Mouse (Mus musculus) limb, embryonic 13.5 days (tissue): Measurements from ENCODE around the gene Ift57. TPM values are rescaled to one million over a fixed set of nuclear protein-coding genes. Genes with fewer than 3 reads are reported as not detected.

Experiments used
- ATAC-seq: fragments of 200-750 bp; cut with Nextera tagmentation; 2 replicates; pipeline ENCODE4 v1.8.0; 2017; ENCODE audit warnings: low read depth, moderate number of reproducible peaks, moderate TSS enrichment; ENCODE audit not compliant: low FRiP score
- H3K27ac ChIP-seq: fragments of 300-500 bp; sonication (generic); 2 replicates; pipeline ENCODE4 v1.5.1; 2015; ENCODE audit warnings: inconsistent platforms, mild to moderate bottlenecking, moderate library complexity
- H3K27me3 ChIP-seq: fragments of 300-500 bp; sonication (generic); 2 replicates; pipeline ENCODE4 v1.6.1; 2015; ENCODE audit warnings: mild to moderate bottlenecking, inconsistent platforms
- H3K36me3 ChIP-seq: fragments of 300-500 bp; sonication (generic); 2 replicates; pipeline ENCODE4 v1.6.1; 2015; ENCODE audit warnings: inconsistent platforms, mild to moderate bottlenecking, moderate library complexity
- H3K4me1 ChIP-seq: fragments of 300-500 bp; sonication (generic); 2 replicates; pipeline ENCODE4 v1.6.1; 2015; ENCODE audit warnings: inconsistent platforms
- H3K4me2 ChIP-seq: fragments of 300-500 bp; sonication (generic); replicated peaks from 2 replicates; pipeline ENCODE4 v1.6.1; 2015; ENCODE audit warnings: inconsistent platforms, mild to moderate bottlenecking, moderate library complexity
- H3K4me3 ChIP-seq: fragments of 300-500 bp; sonication (generic); 2 replicates; pipeline ENCODE4 v1.5.1; 2015; ENCODE audit warnings: moderate library complexity, mild to moderate bottlenecking, inconsistent platforms
- H3K9ac ChIP-seq: fragments of 300-500 bp; sonication (generic); 2 replicates; pipeline ENCODE4 v1.6.1; 2015; ENCODE audit warnings: mild to moderate bottlenecking, inconsistent platforms
- H3K9me3 ChIP-seq: fragments of 300-500 bp; sonication (generic); 2 replicates; pipeline ENCODE4 v1.6.1; 2016; ENCODE audit warnings: inconsistent platforms
- WGBS: fragments of 180-500 bp; shearing (Covaris S2); methylation state at CpG from one replicate; pipeline ENCODE4 v1.1.7; 2015; 5-methylcytosine and 5-hydroxymethylcytosine counted together
- polyA plus RNA-seq: library from polyadenylated mRNA; unstranded; fragments of >200 nt; fragmentation: Nextera tagmentation; extraction: Ambion mirVana; gene quantifications from 2 replicates; pipeline ENCODE4 v1.2.1, GENCODE M21; 2015

The Ift57 gene
- polyA plus RNA-seq, 1 experiment from 2014 or later = 33.5 TPM

DNA sequence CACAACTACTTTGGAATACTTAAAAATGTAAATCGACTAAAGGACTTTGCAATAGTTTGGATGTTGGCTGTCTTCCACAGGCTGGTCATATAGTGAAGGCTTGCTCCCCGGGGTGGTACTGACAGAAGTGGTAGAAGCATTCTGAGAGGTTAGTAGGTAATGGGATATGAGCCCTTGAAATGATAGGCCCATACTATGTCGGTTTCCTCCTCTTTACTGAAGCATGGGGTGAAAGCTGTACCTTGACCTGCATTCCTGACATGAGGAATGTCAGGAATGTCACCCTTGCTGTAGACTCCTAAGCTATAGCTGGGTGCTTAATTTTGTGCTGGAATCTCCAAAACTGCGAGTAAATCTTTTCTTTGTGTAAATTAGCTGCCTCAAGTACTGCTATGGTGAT, 115.4 kb downstream of the Ift57 start:
- no peak overlapping the region for H3K4me3 ChIP-seq
- no peak overlapping the region for H3K27ac ChIP-seq
- H3K9ac ChIP-seq = no peak overlapping the region
- no peaks in the 10 kb centered on the region for H3K27me3 ChIP-seq
- ATAC-seq = no peak
- H3K4me1 ChIP-seq = peaks cover 12% of the 10 kb centered on the region; the same call in 1 of the 2 replicates
- WGBS = 60% methylated on average over 4 of the region's 4 CpGs
- no peak overlapping the region for H3K4me2 ChIP-seq
- no peaks in the 10 kb centered on the region for H3K9me3 ChIP-seq
- no peaks in the 10 kb centered on the region for H3K36me3 ChIP-seq

Other genes starting within 250 kb of the Ift57 start
- gene Cd47, start 101.3 kb downstream of the Ift57 start, polyA plus RNA-seq = 62.1 and 62.5 TPM in 2 replicates